Mouse (Mus musculus) neural tube, embryonic 13.5 days (tissue): Measurements from ENCODE around the gene Fbxw10. TPM values are rescaled to one million over a fixed set of nuclear protein-coding genes. Genes with fewer than 3 reads are reported as not detected.

Experiments
- ATAC-seq: fragments of 200-750 bp; cut with Nextera tagmentation; 2 replicates; pipeline ENCODE4 v1.8.0; 2017; ENCODE audit warnings: low read depth, mild to moderate bottlenecking, moderate TSS enrichment, moderate library complexity
- H3K27ac ChIP-seq: fragments of 300-500 bp; sonication (generic); replicated peaks from 2 replicates; pipeline ENCODE4 v1.5.1; 2015; ENCODE audit warnings: moderate library complexity, mild to moderate bottlenecking, inconsistent platforms
- H3K27me3 ChIP-seq: fragments of 300-500 bp; sonication (generic); 2 replicates; pipeline ENCODE4 v1.6.1; 2015; ENCODE audit warnings: mild to moderate bottlenecking, inconsistent platforms
- H3K36me3 ChIP-seq: fragments of 300-500 bp; sonication (generic); 2 replicates; pipeline ENCODE4 v1.6.1; 2015; ENCODE audit warnings: mild to moderate bottlenecking, inconsistent platforms
- H3K4me1 ChIP-seq: fragments of 300-500 bp; sonication (generic); replicated peaks from 2 replicates; pipeline ENCODE4 v1.6.1; 2015; ENCODE audit warnings: inconsistent platforms
- H3K4me2 ChIP-seq: fragments of 300-500 bp; sonication (generic); 2 replicates; pipeline ENCODE4 v1.6.1; 2015; ENCODE audit warnings: inconsistent platforms, mild to moderate bottlenecking, moderate library complexity
- H3K4me3 ChIP-seq: fragments of 300-500 bp; sonication (generic); 2 replicates; pipeline ENCODE4 v1.5.1; 2015; ENCODE audit warnings: mild to moderate bottlenecking, inconsistent platforms
- H3K9ac ChIP-seq: fragments of 300-500 bp; sonication (generic); 2 replicates; pipeline ENCODE4 v1.6.1; 2015; ENCODE audit warnings: moderate library complexity, mild to moderate bottlenecking, inconsistent platforms
- H3K9me3 ChIP-seq: fragments of 300-500 bp; sonication (generic); 2 replicates; pipeline ENCODE4 v1.6.1; 2016; ENCODE audit warnings: inconsistent platforms
- WGBS: fragments of 180-500 bp; shearing (Covaris S2); methylation state at CpG from one replicate; pipeline ENCODE4 v1.1.7; 2015; 5-methylcytosine and 5-hydroxymethylcytosine counted together
- polyA plus RNA-seq: library from polyadenylated mRNA; unstranded; fragments of >200 nt; fragmentation: Nextera tagmentation; extraction: Ambion mirVana; gene quantifications from 2 replicates; pipeline ENCODE4 v1.2.1, GENCODE M21; 2015

The Fbxw10 gene
- polyA plus RNA-seq, 1 experiment from 2014 or later = 0.39 TPM

DNA sequence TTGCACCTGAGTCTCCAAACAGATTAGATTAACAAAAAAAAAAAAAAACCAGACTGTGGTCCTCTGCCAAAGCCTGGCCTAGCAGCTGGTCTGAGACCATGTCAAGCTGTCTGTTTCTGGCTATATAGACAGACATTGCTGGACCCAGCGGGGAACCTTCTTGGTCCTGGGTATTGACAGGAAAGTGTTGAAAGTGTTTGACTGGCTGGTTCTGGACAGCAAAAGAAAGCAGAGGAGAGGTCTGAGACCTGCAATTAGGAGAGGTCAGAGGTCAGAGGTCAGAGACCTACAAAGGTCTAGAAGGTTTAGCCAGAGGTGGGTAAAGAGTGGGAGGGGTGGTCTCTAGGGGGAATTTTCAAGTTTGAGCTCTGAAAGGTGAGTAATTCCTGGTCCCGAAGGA, 1.4 kb downstream of the Fbxw10 start:
- Histone ChIP-seq H3K36me3 (no peaks in the 10 kb centered on the region), H3K4me3 (no peak overlapping the region), H3K27ac (no peak overlapping the region), H3K27me3 (no peaks in the 10 kb centered on the region), H3K4me2 (no peak overlapping the region), H3K9me3 (no peaks in the 10 kb centered on the region), H3K9ac (no peak overlapping the region), H3K4me1 (peaks cover 5% of the 10 kb centered on the region)
- WGBS = 72% methylated on average over 2 of the region's 2 CpGs
- no peak for ATAC-seq

DNA sequence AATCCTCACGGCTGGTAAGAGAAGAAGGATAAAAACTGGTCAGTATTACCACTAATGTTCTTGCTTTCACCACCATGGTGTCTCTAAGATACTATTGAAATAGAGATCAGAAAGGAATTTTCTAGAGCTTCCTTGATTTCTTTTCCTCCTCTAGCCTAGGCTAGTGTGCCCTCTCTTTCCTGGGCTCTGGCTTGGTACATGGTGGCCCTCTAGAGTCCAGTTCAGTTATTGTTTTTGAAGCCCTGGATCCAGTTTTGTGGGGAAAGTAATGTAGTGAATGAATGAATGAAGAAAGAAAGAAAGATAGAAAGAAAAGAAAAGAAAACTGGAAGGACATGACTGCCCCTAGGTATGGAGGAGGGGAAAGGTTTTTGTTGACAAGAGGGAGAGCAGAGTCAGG, 4.3 kb downstream of the Fbxw10 start:
- ATAC-seq = no peak
- H3K9me3 ChIP-seq = no peaks in the 10 kb centered on the region
- 84% methylated on average over 1 of the region's 1 CpGs for WGBS
- H3K4me1 ChIP-seq = peaks cover 5% of the 10 kb centered on the region
- no peak overlapping the region for H3K9ac ChIP-seq
- no peak overlapping the region for H3K4me3 ChIP-seq
- no peaks in the 10 kb centered on the region for H3K27me3 ChIP-seq
- no peaks in the 10 kb centered on the region for H3K36me3 ChIP-seq
- H3K27ac ChIP-seq = no peak overlapping the region
- H3K4me2 ChIP-seq = no peak overlapping the region

DNA sequence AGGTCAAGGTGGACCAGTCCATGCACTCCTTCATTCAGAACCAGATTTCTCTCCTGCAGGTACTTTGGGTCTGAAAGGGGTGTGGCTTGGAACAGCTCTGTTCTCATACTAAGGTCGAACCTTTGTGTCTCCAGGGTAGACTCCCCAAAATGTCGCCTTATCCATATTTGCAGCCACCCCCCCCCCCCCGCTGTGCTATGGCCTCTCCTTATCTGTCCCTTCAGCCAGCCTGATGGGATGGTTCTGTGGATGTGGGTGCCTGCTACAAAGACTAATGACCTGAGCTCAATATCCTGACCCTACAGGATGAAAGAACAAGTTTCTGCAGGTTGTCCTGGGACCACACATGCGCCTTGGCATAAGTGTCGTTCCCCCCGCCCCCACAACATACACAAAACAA, 6.5 kb downstream of the Fbxw10 start:
- no peak for ATAC-seq
- H3K27me3 ChIP-seq = no peaks in the 10 kb centered on the region

DNA sequence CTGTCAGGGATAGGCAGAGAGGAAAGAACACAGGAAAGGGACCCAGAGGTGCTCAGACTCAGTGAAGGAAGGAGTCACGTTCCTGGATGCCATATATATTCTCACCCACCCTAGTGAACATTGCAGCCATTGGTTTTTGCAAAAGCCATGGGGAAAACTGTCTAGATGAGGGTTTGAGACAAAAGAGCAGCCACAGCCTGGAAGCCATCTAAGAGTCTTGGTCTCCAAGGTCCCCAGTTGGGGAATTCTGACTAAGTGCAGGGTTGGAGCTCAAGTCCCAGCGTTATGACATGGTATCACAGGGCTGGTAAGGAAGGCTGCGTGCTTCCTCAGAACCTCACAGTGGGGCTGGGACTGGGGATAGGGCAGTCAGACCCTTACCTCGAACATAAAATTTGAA, 18.7 kb downstream of the Fbxw10 start:
- 68% methylated on average over 4 of the region's 4 CpGs for WGBS
- H3K9ac ChIP-seq = no peak overlapping the region
- no peak overlapping the region for H3K27ac ChIP-seq
- H3K27me3 ChIP-seq = no peaks in the 10 kb centered on the region
- no peak overlapping the region for H3K4me3 ChIP-seq
- no peaks in the 10 kb centered on the region for H3K4me1 ChIP-seq
- H3K36me3 ChIP-seq = no peaks in the 10 kb centered on the region
- ATAC-seq = no peak
- H3K9me3 ChIP-seq = no peaks in the 10 kb centered on the region
- H3K4me2 ChIP-seq = no peak overlapping the region

More for the DNA sequence above, 6.5 kb downstream of the Fbxw10 start:
- WGBS = 94% methylated on average over 6 of the region's 6 CpGs
- H3K4me1 ChIP-seq = no peaks in the 10 kb centered on the region
- H3K27ac ChIP-seq = no peak overlapping the region
- H3K4me3 ChIP-seq = no peak overlapping the region
- no peak overlapping the region for H3K4me2 ChIP-seq
- no peaks in the 10 kb centered on the region for H3K9me3 ChIP-seq
- no peaks in the 10 kb centered on the region for H3K36me3 ChIP-seq
- H3K9ac ChIP-seq = no peak overlapping the region

DNA sequence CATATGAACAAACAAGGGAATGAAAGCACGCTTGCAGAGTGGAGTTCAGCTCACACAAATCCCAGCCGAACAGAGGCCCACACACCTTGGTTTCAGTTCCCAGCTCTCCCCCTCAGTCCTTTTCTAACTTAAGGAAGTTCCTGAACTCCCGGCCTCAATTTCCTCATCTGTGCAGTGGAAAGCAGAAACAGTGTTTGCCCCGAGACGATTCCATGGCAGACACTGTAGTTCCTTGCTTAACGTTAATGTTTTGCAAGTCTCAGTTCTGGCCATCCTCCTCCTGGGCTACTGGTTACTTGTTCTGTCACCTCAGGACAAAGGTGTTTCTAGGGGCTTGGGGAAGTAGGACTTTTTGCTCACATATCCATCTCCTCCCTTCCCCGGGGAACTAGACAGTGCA, 19.8 kb downstream of the Fbxw10 start:
- WGBS = 88% methylated on average over 7 of the region's 7 CpGs
- no peaks in the 10 kb centered on the region for H3K36me3 ChIP-seq
- no peak overlapping the region for H3K4me2 ChIP-seq
- H3K4me3 ChIP-seq = no peak overlapping the region
- H3K4me1 ChIP-seq = no peaks in the 10 kb centered on the region
- no peaks in the 10 kb centered on the region for H3K9me3 ChIP-seq
- H3K27me3 ChIP-seq = no peaks in the 10 kb centered on the region
- no peak overlapping the region for H3K27ac ChIP-seq
- no peak overlapping the region for H3K9ac ChIP-seq
- ATAC-seq = no peak

DNA sequence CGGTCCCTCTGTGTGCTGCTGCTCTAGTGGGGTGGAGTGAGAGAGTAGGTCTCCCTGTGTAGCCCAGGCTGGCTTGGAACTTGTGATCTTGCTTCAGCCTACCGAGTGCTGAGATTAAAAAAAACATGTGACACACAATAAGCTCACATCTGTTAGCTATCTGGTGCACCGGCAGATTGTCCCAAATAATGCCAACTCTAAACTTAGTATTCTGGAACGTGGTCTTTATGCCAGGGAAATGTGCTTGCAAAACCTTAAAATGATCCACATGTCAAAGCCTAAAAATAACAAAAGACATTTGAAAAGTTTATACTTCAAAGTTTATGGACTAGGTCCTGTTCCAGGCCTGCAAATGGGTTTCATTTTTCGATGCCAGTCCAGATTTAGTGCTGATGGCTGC, 22.3 kb downstream of the Fbxw10 start:
- Histone ChIP-seq H3K9ac (no peak overlapping the region), H3K4me2 (no peak overlapping the region), H3K27me3 (no peaks in the 10 kb centered on the region), H3K4me1 (no peaks in the 10 kb centered on the region), H3K27ac (no peak overlapping the region), H3K4me3 (no peak overlapping the region), H3K9me3 (no peaks in the 10 kb centered on the region), H3K36me3 (no peaks in the 10 kb centered on the region)
- WGBS = 76% methylated on average over 5 of the region's 5 CpGs
- ATAC-seq = no peak

DNA sequence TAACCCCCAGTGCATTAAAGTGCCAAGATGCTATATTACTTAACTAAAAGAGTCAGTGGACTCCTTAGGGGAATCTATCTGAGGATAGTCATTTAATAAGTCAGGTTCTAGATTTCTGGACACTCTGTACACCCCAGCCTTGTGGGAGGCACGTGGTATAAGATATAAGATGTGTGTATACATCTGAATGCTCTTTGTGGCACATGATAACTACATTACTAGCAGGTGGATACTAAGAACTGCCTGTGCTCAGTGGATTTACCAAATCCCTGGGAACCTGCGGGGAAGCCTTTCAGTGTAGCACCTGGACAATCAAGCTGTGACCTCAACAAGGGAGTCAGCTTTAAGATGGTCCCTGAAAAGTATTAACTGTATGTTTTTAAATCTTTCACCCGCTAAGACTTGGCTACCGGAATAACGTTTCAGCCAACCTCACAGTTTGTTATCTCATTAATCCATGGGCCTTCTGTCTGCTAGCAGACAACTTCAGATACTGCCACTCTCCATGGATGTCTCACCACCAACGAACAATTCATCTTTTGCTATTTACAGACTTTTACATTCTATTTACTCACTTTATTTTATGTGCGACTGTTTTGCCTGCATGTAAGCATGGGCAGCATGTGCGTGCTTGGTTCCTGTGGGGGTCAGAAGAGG, 23.0 kb downstream of the Fbxw10 start:
- Histone ChIP-seq H3K4me3 (no peak overlapping the region), H3K36me3 (no peaks in the 10 kb centered on the region), H3K9me3 (no peaks in the 10 kb centered on the region), H3K4me2 (no peak overlapping the region), H3K4me1 (no peaks in the 10 kb centered on the region), H3K9ac (no peak overlapping the region), H3K27me3 (no peaks in the 10 kb centered on the region), H3K27ac (no peak overlapping the region)
- no peak for ATAC-seq
- WGBS = 82% methylated on average over 8 of the region's 8 CpGs

DNA sequence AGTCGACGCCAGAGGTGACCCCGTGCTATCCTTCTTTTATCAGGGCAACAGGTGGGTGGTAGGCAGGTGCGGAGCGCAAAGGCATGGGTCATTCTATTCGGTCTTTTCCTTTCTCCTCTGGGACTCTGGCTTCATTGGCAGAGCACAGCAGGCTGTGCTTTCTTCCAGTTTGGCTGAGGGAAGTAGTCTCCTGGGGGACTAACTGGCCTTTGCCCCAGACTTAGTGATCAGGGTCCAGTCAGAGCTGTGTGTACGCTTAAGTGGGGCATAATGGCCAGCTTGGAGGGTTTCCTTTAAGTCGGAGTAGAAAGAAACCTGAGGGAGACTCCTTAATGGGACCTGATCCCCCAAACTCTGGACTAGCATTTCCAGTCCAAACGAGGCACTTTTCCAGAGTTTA, 26.6 kb downstream of the Fbxw10 start:
- H3K4me1 ChIP-seq = no peaks in the 10 kb centered on the region
- no peak for ATAC-seq

DNA sequence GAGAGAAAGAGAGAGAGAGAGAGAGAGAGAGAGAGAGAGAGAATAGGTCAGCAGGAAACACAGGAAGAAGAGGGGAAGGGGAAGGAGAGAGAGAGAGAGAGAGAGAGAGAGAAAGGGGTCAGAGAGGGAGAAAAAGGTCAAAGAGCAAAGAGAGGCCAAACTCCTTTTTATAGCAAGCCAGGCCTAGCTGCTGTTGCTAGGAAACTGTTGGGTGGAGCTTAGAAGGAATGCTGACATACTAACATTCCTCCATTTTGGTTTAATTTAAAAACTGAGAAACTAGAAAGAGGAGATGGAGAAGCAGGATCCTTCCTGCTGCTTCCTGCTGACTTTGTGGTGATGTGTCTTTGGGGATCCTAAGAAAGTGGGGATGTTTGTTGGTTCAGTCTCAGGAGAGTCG, 28.8 kb downstream of the Fbxw10 start:
- WGBS = 84% methylated on average over 1 of the region's 1 CpGs

More for the DNA sequence above, 26.6 kb downstream of the Fbxw10 start:
- H3K9ac ChIP-seq = no peak overlapping the region
- no peaks in the 10 kb centered on the region for H3K27me3 ChIP-seq
- 77% methylated on average over 9 of the region's 9 CpGs for WGBS
- no peaks in the 10 kb centered on the region for H3K9me3 ChIP-seq
- no peak overlapping the region for H3K27ac ChIP-seq
- no peaks in the 10 kb centered on the region for H3K36me3 ChIP-seq
- no peak overlapping the region for H3K4me2 ChIP-seq
- H3K4me3 ChIP-seq = no peak overlapping the region

DNA sequence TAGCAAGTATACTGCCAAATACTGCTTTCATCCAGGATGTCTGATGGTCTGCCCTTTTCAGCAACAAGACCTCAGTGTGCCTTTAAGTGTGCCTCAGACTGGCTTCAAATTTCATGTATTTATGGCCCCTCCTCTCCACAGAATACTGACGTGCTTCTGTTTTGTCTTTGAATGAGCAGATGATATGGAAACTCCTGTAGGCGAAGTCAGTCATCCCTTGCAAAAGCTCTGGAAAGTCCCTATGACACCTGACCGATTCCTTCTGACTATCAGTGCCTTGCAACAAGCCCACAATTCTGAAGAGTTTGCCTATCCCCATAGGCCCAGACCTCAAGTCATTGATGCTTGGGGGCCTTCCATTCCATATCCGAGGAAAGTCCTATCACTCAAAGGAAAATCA, 29.6 kb downstream of the Fbxw10 start:
- no peaks in the 10 kb centered on the region for H3K27me3 ChIP-seq
- peaks cover 10% of the 10 kb centered on the region for H3K4me1 ChIP-seq
- no peak for ATAC-seq
- H3K9me3 ChIP-seq = no peaks in the 10 kb centered on the region
- WGBS = 82% methylated on average over 4 of the region's 4 CpGs
- no peak overlapping the region for H3K27ac ChIP-seq
- H3K4me3 ChIP-seq = no peak overlapping the region
- no peak overlapping the region for H3K4me2 ChIP-seq
- no peak overlapping the region for H3K9ac ChIP-seq
- no peaks in the 10 kb centered on the region for H3K36me3 ChIP-seq

More for the DNA sequence above, 28.8 kb downstream of the Fbxw10 start:
- Histone ChIP-seq H3K9ac (no peak overlapping the region), H3K4me1 (peaks cover 9% of the 10 kb centered on the region), H3K4me2 (no peak overlapping the region), H3K27ac (no peak overlapping the region), H3K4me3 (no peak overlapping the region), H3K27me3 (no peaks in the 10 kb centered on the region), H3K36me3 (no peaks in the 10 kb centered on the region), H3K9me3 (no peaks in the 10 kb centered on the region)
- no peak for ATAC-seq

DNA sequence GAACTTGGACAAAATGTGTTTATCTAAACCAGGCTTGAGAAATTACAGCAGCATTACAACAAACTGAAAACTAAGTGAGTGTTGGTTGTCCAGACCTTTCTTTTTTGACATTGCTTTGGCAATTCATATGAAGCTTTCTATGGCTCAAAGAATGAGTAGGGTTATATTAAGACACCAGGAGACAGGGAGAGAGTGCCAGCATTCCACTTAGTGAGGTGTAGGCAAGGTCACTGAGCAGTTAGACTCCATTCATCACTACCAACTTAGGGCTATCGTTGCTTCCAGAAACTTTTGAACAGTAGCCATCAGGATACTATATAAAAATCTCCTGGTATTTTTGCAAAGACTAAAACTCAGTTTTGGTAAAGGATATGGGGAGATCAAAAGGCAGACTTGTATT, 30.5 kb downstream of the Fbxw10 start:
- Histone ChIP-seq H3K36me3 (peaks cover 4% of the 10 kb centered on the region; the same call in 1 of the 2 replicates), H3K4me1 (peaks cover 10% of the 10 kb centered on the region), H3K27ac (no peak overlapping the region), H3K9me3 (no peaks in the 10 kb centered on the region), H3K4me3 (no peak overlapping the region), H3K9ac (no peak overlapping the region), H3K27me3 (no peaks in the 10 kb centered on the region), H3K4me2 (no peak overlapping the region)
- no peak for ATAC-seq
- WGBS = 89% methylated on average over 1 of the region's 1 CpGs

DNA sequence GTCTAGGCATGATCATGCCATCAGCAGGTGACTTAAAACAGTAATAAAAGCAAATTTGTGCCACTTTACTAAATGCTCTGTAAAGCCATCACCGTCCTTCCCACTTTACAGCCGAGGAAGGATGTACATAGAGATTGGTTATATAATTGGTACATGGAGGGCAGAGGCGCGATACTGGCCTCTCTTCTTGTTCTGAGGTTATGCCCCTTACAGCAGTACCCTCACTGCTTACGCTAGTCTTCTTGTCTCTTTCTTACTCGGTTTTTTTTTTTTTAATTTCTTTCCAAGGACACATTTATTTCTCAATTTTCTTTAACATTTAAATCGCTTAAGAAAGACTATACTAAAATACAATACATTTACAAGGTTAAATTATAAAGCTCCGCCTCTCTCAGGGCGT, 31.9 kb downstream of the Fbxw10 start:
- peak overlapping the region; percentile 53 for H3K9ac ChIP-seq
- H3K4me2 ChIP-seq = peak overlapping the region; percentile 60
- H3K36me3 ChIP-seq = peaks cover 12% of the 10 kb centered on the region; the same call in 1 of the 2 replicates
- no peaks in the 10 kb centered on the region for H3K27me3 ChIP-seq
- H3K9me3 ChIP-seq = no peaks in the 10 kb centered on the region
- H3K27ac ChIP-seq = no peak overlapping the region
- peaks cover 10% of the 10 kb centered on the region for H3K4me1 ChIP-seq
- WGBS = 28% methylated on average over 9 of the region's 9 CpGs
- ATAC-seq = 0 out of 2 replicates have a peak, but pooled peaks have one; percentile 18
- peak overlapping the region; percentile 79 for H3K4me3 ChIP-seq
